Mouse (Mus musculus): Measurements from ENCODE around the gene Auts2.

- TF ChIP-seq CTCF (IDR thresholded peaks at IDR 0.05; ENCODE audit: extremely low read depth, insufficient read length, insufficient replicate concordance, low read depth, low read length) (no peak), POLR2A (IDR thresholded peaks at IDR 0.05; ENCODE audit: low read depth, low read length) (no peak)
These were observed 381.6 kb downstream of the Auts2 start for GRCm38 (mm10) chr5:132161338-132162205.

All from small intestine, adult 2 months (tissue).